Mouse (Mus musculus) ES-Bruce4 (cell line): Measurements from ENCODE around the gene Auts2.

Source experiments
- CTCF ChIP-seq: IDR thresholded peaks from one replicate; pipeline ENCODE4 v1.8.1; 2011; ENCODE audit warnings: low read depth, low read length
- POLR2A ChIP-seq: IDR thresholded peaks from one replicate; pipeline ENCODE4 v1.8.1; 2011; ENCODE audit warnings: low read length; ENCODE audit not compliant: insufficient read depth

DNA sequence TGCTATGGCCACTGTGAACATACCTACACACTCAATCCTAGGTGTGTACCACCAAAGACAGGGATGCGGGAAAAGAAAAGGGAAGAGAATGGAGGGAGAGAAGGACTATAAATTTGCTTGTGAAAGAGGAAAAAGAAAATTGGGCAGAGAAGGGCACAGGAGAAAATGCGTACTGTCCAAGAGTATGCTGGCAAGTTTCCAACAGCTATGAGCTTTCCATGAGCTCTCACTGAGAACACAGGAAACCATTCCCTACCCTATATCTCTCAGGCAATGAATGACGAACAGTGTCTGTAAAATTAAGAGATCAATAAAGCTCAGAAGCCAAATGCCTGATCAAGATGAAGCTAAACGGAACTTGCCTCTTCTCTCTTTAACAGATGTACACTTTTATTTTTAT is 220.2 kb downstream of the Auts2 start:
- TF ChIP-seq POLR2A (no peak), CTCF (no peak)
